Mouse (Mus musculus) cerebellum, adult 2 months (tissue): Measurements from ENCODE around the gene Rab14.

Source experiments
- CTCF ChIP-seq: fragments of 200-500 bp; IDR thresholded peaks from 2 replicates; pipeline ENCODE4 v1.5.1; 2011; ENCODE audit warnings: low read depth, mild to moderate bottlenecking, control low read depth, low read length, moderate library complexity, borderline replicate concordance; ENCODE audit not compliant: insufficient read depth
- POLR2A ChIP-seq: fragments of 200-500 bp; IDR thresholded peaks from 2 replicates; pipeline ENCODE4 v1.6.1; 2011; ENCODE audit warnings: low read length, control low read depth, borderline replicate concordance; ENCODE audit not compliant: insufficient read depth

DNA sequence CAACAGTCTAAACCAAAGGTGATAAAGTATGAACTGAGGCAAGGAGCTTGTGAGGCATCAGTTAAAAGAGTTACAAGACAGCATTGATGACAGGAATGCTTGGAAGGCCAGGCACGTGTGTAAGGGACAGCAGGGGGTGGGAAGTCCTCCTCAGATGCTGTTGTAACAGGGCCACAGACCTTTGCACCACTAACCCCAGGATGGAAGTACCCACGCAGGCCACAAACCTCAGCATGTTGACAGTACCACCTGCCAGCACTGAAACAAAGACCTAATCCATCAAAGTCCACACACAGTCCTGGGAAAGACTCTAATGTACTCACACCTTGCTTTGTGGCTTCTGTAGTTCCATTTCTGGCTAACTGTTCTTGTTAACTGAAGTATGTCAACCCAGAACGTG, 33.0 kb upstream of the Rab14 start:
- TF ChIP-seq CTCF (no peak), POLR2A (no peak)
